Mouse (Mus musculus) CH12.LX (cell line): ENCODE data around the gene Nmnat2. TPM values are rescaled to one million over a fixed set of nuclear protein-coding genes. Genes with fewer than 3 reads are reported as not detected.

Experiments used
- DNase-seq: peaks from one replicate; pipeline ENCODE4 v3.0.0-alpha.2; 2013; ENCODE audit errors: extremely low read depth
- H3K27ac ChIP-seq: 2 replicates; pipeline ENCODE4 v1.5.1; 2012; ENCODE audit warnings: low read depth, mild to moderate bottlenecking, control low read depth, moderate library complexity; ENCODE audit not compliant: insufficient read depth
- H3K27me3 ChIP-seq: replicated peaks from 2 replicates; pipeline ENCODE3; 2012; ENCODE audit warnings: inconsistent platforms
- H3K36me3 ChIP-seq, 2 experiments: replicated peaks in 1 of 2; 2 replicates each; pipeline versions ENCODE3 to v1.6.1; 2012; ENCODE audit warnings: inconsistent platforms in 1 of 2, low read length in 1 of 2, mild to moderate bottlenecking in 1 of 2, mixed read lengths in 1 of 2, moderate library complexity in 1 of 2; ENCODE audit not compliant: control insufficient read depth in 1 of 2, insufficient read depth in 1 of 2
- H3K4me1 ChIP-seq, 2 experiments: 2 replicates each; pipeline ENCODE4 v1.6.1; 2012; ENCODE audit warnings: inconsistent platforms in 1 of 2, moderate library complexity in 1 of 2; ENCODE audit not compliant: insufficient read depth in 2 of 2, control insufficient read depth in 1 of 2
- H3K4me2 ChIP-seq: 2 replicates; pipeline ENCODE4 v1.6.1; 2012; ENCODE audit warnings: low read depth, mild to moderate bottlenecking, control low read depth; ENCODE audit not compliant: poor library complexity, insufficient read depth, severe bottlenecking
- H3K4me3 ChIP-seq, 3 experiments: fragments of 150-350 bp in 1 of 3; sonication (generic) in 1 of 3; replicated peaks in 1 of 3; 2 replicates each; pipeline versions ENCODE3 to v1.5.1; 2011 to 2012; ENCODE audit warnings: low read depth in 2 of 3, low read length in 2 of 3, mild to moderate bottlenecking in 2 of 3, moderate library complexity in 2 of 3, control low read depth in 1 of 3, improper control_type of control experiment in 1 of 3, inconsistent platforms in 1 of 3, mixed read lengths in 1 of 3; ENCODE audit not compliant: poor library complexity in 1 of 3
- H3K79me2 ChIP-seq: replicated peaks from 2 replicates; pipeline ENCODE4 v1.6.1; 2012; ENCODE audit warnings: mild to moderate bottlenecking, moderate library complexity; ENCODE audit not compliant: control insufficient read depth, poor library complexity, insufficient read depth, severe bottlenecking; ENCODE audit errors: extremely low read depth
- H3K9ac ChIP-seq: 2 replicates; pipeline ENCODE4 v1.6.1; 2012; ENCODE audit warnings: low read depth, mild to moderate bottlenecking, control low read depth, moderate library complexity; ENCODE audit not compliant: insufficient read depth
- H3K9me3 ChIP-seq: replicated peaks from 2 replicates; pipeline ENCODE3; 2012; ENCODE audit warnings: low read length, inconsistent platforms, mixed read lengths
- CHD2 ChIP-seq: IDR thresholded peaks from 2 replicates; pipeline ENCODE4 v1.6.1; 2011; ENCODE audit warnings: low read length, improper control_type of control experiment
- ELF1 ChIP-seq: IDR thresholded peaks from 2 replicates; pipeline ENCODE4 v1.6.1; 2014; ENCODE audit warnings: low read depth, mild to moderate bottlenecking, inconsistent platforms, low read length, improper control_type of control experiment
- ETS1 ChIP-seq: conservative IDR thresholded peaks from 2 replicates; pipeline ENCODE4 v1.6.1; 2012; ENCODE audit warnings: low read depth, mild to moderate bottlenecking, inconsistent platforms, low read length, improper control_type of control experiment, moderate library complexity
- MEF2A ChIP-seq: IDR thresholded peaks from 2 replicates; pipeline ENCODE4 v1.6.1; 2014; ENCODE audit warnings: low read depth, mild to moderate bottlenecking, inconsistent platforms, low read length, improper control_type of control experiment, borderline replicate concordance
- NRF1 ChIP-seq: IDR thresholded peaks from 2 replicates; pipeline ENCODE4 v1.6.1; 2014; ENCODE audit warnings: low read depth, mild to moderate bottlenecking, inconsistent platforms, low read length, improper control_type of control experiment, moderate library complexity
- PAX5 ChIP-seq: IDR thresholded peaks from 2 replicates; pipeline ENCODE4 v1.6.1; 2012; ENCODE audit warnings: low read length, inconsistent platforms, mixed read lengths
- RAD21 ChIP-seq: IDR thresholded peaks from 2 replicates; pipeline ENCODE4 v1.6.1; 2011; ENCODE audit warnings: low read depth, mild to moderate bottlenecking, low read length, improper control_type of control experiment, moderate library complexity
- RCOR1 ChIP-seq: conservative IDR thresholded peaks from 2 replicates; pipeline ENCODE4 v1.6.1; 2012; ENCODE audit warnings: low read depth, mild to moderate bottlenecking, inconsistent platforms, low read length, improper control_type of control experiment
- SMC3 ChIP-seq: IDR thresholded peaks from 2 replicates; pipeline ENCODE4 v1.6.1; 2011; ENCODE audit warnings: low read depth, low read length, improper control_type of control experiment
- UBTF ChIP-seq: IDR thresholded peaks from 2 replicates; pipeline ENCODE4 v1.6.1; 2012; ENCODE audit warnings: low read depth, mild to moderate bottlenecking, inconsistent platforms, low read length, improper control_type of control experiment, moderate library complexity
- USF1 ChIP-seq: IDR thresholded peaks from 2 replicates; pipeline ENCODE4 v1.6.1; 2014; ENCODE audit warnings: low read depth, mild to moderate bottlenecking, inconsistent platforms, low read length, improper control_type of control experiment
- ZC3H11A ChIP-seq: IDR thresholded peaks from 2 replicates; pipeline ENCODE4 v1.6.1; 2012; ENCODE audit warnings: low read depth, mild to moderate bottlenecking, inconsistent platforms, low read length, improper control_type of control experiment
- ZMIZ1 ChIP-seq: IDR thresholded peaks from 2 replicates; pipeline ENCODE4 v1.6.1; 2012; ENCODE audit warnings: low read depth, mild to moderate bottlenecking, inconsistent platforms, low read length, improper control_type of control experiment
- dilution Hi-C: fragments of 300-500 bp; cut with MboI; formaldehyde crosslinking; loops from 2 replicates; pipeline ENCODE4 v1.14.3; 2020; ENCODE audit warnings: low sequenced_read_pairs; ENCODE audit not compliant: extremely low pct_unique_long_range_greater_than_20kb, extremely low pct_ligation_motif_present
- in situ Hi-C: fragments of 300-500 bp; cut with MboI; formaldehyde crosslinking; loops from 3 replicates; pipeline ENCODE4 v1.14.3; 2019; ENCODE audit warnings: low sequenced_read_pairs, low pct_ligation_motif_present, low pct_unique_long_range_greater_than_20kb, mixed read lengths
- polyA plus RNA-seq: library from polyadenylated mRNA; unstranded; fragments of >175 nt; gene quantifications from 2 replicates; pipeline ENCODE4 v1.2.1, GENCODE M21; 2012; ENCODE audit warnings: low read depth; ENCODE audit not compliant: insufficient read length
- total RNA-seq, 2 experiments: library from RNA; depleted of rRNA; stranded (reverse); fragments of 300-350 nt in 1 of 2; fragments of >200 nt in 1 of 2; gene quantifications; 2 replicates each; pipeline ENCODE4 v1.2.3; 2012 to 2014

Gene Nmnat2
- total and polyA plus RNA-seq, 3 experiments = 0.04 to 0.09 (median 0.09) TPM

GRCm38 (mm10) chr1:152966222-152966621 is 11.4 kb downstream of the Nmnat2 start:
- Histone ChIP-seq H3K4me1 (no peaks in the 10 kb centered on the region), H3K27me3 (no peaks in the 10 kb centered on the region), H3K9me3 (peaks cover 2% of the 10 kb centered on the region), H3K4me3 (no peak overlapping the region), H3K27ac (no peak overlapping the region), H3K9ac (no peak overlapping the region), H3K36me3 (no peaks in the 10 kb centered on the region), H3K4me2 (no peak overlapping the region), H3K79me2 (no peaks in the 10 kb centered on the region)
- TF ChIP-seq USF1 (no peak), PAX5 (no peak), CHD2 (no peak)
- dilution Hi-C loops = no loop called here
- no peak for DNase-seq
- in situ Hi-C loops = no loop called here

GRCm38 (mm10) chr1:152966686-152967085 is 11.9 kb downstream of the Nmnat2 start:
- Histone ChIP-seq H3K9me3 (peaks cover 2% of the 10 kb centered on the region), H3K4me1 (no peaks in the 10 kb centered on the region), H3K4me3 (no peak overlapping the region), H3K4me2 (no peak overlapping the region), H3K27me3 (no peaks in the 10 kb centered on the region), H3K9ac (no peak overlapping the region), H3K27ac (no peak overlapping the region), H3K79me2 (no peaks in the 10 kb centered on the region), H3K36me3 (no peaks in the 10 kb centered on the region)
- dilution Hi-C loops = no loop called here
- TF ChIP-seq RCOR1 = no peak
- TF ChIP-seq SMC3 = no peak
- TF ChIP-seq ZMIZ1 = no peak
- TF ChIP-seq ELF1 = no peak
- DNase-seq = no peak
- in situ Hi-C loops = no loop called here

GRCm38 (mm10) chr1:152969081-152969480 is 14.3 kb downstream of the Nmnat2 start:
- Histone ChIP-seq H3K4me2 (no peak overlapping the region), H3K27ac (no peak overlapping the region), H3K9ac (no peak overlapping the region), H3K4me3 (no peak overlapping the region), H3K79me2 (no peaks in the 10 kb centered on the region), H3K27me3 (no peaks in the 10 kb centered on the region), H3K4me1 (no peaks in the 10 kb centered on the region), H3K9me3 (peaks cover 2% of the 10 kb centered on the region), H3K36me3 (no peaks in the 10 kb centered on the region)
- dilution Hi-C loops = no loop called here
- TF ChIP-seq CHD2 = no peak
- TF ChIP-seq MEF2A = no peak
- no peak for TF ChIP-seq ZC3H11A
- no peak for TF ChIP-seq RAD21
- no peak for TF ChIP-seq ETS1
- no peak for TF ChIP-seq ZMIZ1
- no peak for TF ChIP-seq NRF1
- no peak for TF ChIP-seq UBTF
- in situ Hi-C loops = no loop called here
- DNase-seq = no peak
